Mouse (Mus musculus): ENCODE measurements around the gene Lmo2. TPM values are rescaled to one million over a fixed set of nuclear protein-coding genes. Genes with fewer than 3 reads are reported as not detected.

Lmo2 gene
- polyA plus RNA-seq (2016; fragmentation: Nextera tagmentation; extraction: Ambion mirVana) = 13.7 and 15.7 TPM in 2 replicates

GRCm38 (mm10) chr2:103957649-103958546 is at the start of gene Lmo2:
TSS of gene Lmo2 (plus strand) at chr2:103957986.
- no peak for DNase-seq (ENCODE audit: low spot score)
- Histone ChIP-seq H3K27ac (replicated peaks) (no peak within 1 kb of the TSS), H3K4me1 (no peaks in the 10 kb centered on the region), H3K9me3 (no peaks in the 10 kb centered on the region), H3K27me3 (replicated peaks; ENCODE audit: low read depth, poor library complexity, severe bottlenecking) (no peaks in the 10 kb centered on the region), H3K4me3 (no peak within 1 kb of the TSS), H3K36me3 (replicated peaks) (no peaks in the 10 kb centered on the region)
- 76% methylated on average over 10 of the region's 10 CpGs for WGBS

GRCm38 (mm10) chr2:103910601-103911000 is 47.2 kb upstream of the Lmo2 start:
- Histone ChIP-seq H3K27ac (replicated peaks) (no peak overlapping the region), H3K27me3 (replicated peaks; ENCODE audit: low read depth, poor library complexity, severe bottlenecking) (no peaks in the 10 kb centered on the region), H3K36me3 (replicated peaks) (no peaks in the 10 kb centered on the region), H3K4me3 (no peak overlapping the region), H3K9me3 (no peaks in the 10 kb centered on the region), H3K4me1 (peaks cover 15% of the 10 kb centered on the region)
- 89% methylated on average over 5 of the region's 5 CpGs for WGBS
- no peak for DNase-seq (ENCODE audit: low spot score)

- Histone ChIP-seq H3K27ac (replicated peaks) (no peak overlapping the region), H3K36me3 (replicated peaks) (no peaks in the 10 kb centered on the region), H3K4me1 (no peaks in the 10 kb centered on the region), H3K9me3 (no peaks in the 10 kb centered on the region), H3K27me3 (replicated peaks; ENCODE audit: low read depth, poor library complexity, severe bottlenecking) (no peaks in the 10 kb centered on the region), H3K4me3 (no peak overlapping the region)
- 90% methylated on average over 16 of the region's 16 CpGs for WGBS
- no peak for DNase-seq (ENCODE audit: low spot score)
These were observed 45.1 kb upstream of the Lmo2 start for GRCm38 (mm10) chr2:103912481-103913251.

- no peaks in the 10 kb centered on the region for H3K9me3 ChIP-seq
- no peak for DNase-seq (ENCODE audit: low spot score)
- H3K27me3 ChIP-seq (replicated peaks; ENCODE audit: low read depth, poor library complexity, severe bottlenecking) = no peaks in the 10 kb centered on the region
- H3K27ac ChIP-seq (replicated peaks) = no peak overlapping the region
- 81% methylated on average over 6 of the region's 6 CpGs for WGBS
- no peaks in the 10 kb centered on the region for H3K36me3 ChIP-seq (replicated peaks)
- no peaks in the 10 kb centered on the region for H3K4me1 ChIP-seq
- no peak overlapping the region for H3K4me3 ChIP-seq
These were observed 44.5 kb upstream of the Lmo2 start for GRCm38 (mm10) chr2:103913252-103913650.

- Histone ChIP-seq H3K4me1 (no peaks in the 10 kb centered on the region), H3K4me3 (no peak overlapping the region), H3K27ac (replicated peaks) (no peak overlapping the region), H3K9me3 (no peaks in the 10 kb centered on the region), H3K36me3 (replicated peaks) (no peaks in the 10 kb centered on the region), H3K27me3 (replicated peaks; ENCODE audit: low read depth, poor library complexity, severe bottlenecking) (no peaks in the 10 kb centered on the region)
- no peak for DNase-seq (ENCODE audit: low spot score)
- 89% methylated on average over 5 of the region's 5 CpGs for WGBS
These were observed 41.7 kb upstream of the Lmo2 start for GRCm38 (mm10) chr2:103916069-103916468.

GRCm38 (mm10) chr2:103917375-103917774 is 40.4 kb upstream of the Lmo2 start:
- no peak for DNase-seq (ENCODE audit: low spot score)
- Histone ChIP-seq H3K4me3 (no peak overlapping the region), H3K27ac (replicated peaks) (no peak overlapping the region), H3K4me1 (no peaks in the 10 kb centered on the region), H3K27me3 (replicated peaks; ENCODE audit: low read depth, poor library complexity, severe bottlenecking) (no peaks in the 10 kb centered on the region), H3K36me3 (replicated peaks) (no peaks in the 10 kb centered on the region), H3K9me3 (no peaks in the 10 kb centered on the region)
- WGBS = 85% methylated on average over 5 of the region's 5 CpGs

GRCm38 (mm10) chr2:103918375-103918774 is 39.4 kb upstream of the Lmo2 start:
- 86% methylated on average over 2 of the region's 2 CpGs for WGBS

GRCm38 (mm10) chr2:103919488-103919887 is 38.3 kb upstream of the Lmo2 start:
- Histone ChIP-seq H3K27ac (replicated peaks) (no peak overlapping the region), H3K4me1 (no peaks in the 10 kb centered on the region), H3K27me3 (replicated peaks; ENCODE audit: low read depth, poor library complexity, severe bottlenecking) (no peaks in the 10 kb centered on the region), H3K9me3 (no peaks in the 10 kb centered on the region), H3K4me3 (no peak overlapping the region), H3K36me3 (replicated peaks) (no peaks in the 10 kb centered on the region)
- 89% methylated on average over 6 of the region's 6 CpGs for WGBS
- DNase-seq (ENCODE audit: low spot score) = no peak

More at GRCm38 (mm10) chr2:103918375-103918774, 39.4 kb upstream of the Lmo2 start:
- no peaks in the 10 kb centered on the region for H3K36me3 ChIP-seq (replicated peaks)
- H3K4me1 ChIP-seq = no peaks in the 10 kb centered on the region
- DNase-seq (ENCODE audit: low spot score) = no peak
- no peak overlapping the region for H3K27ac ChIP-seq (replicated peaks)
- no peaks in the 10 kb centered on the region for H3K9me3 ChIP-seq
- no peaks in the 10 kb centered on the region for H3K27me3 ChIP-seq (replicated peaks; ENCODE audit: low read depth, poor library complexity, severe bottlenecking)
- H3K4me3 ChIP-seq = no peak overlapping the region

GRCm38 (mm10) chr2:103926586-103927113 is 31.1 kb upstream of the Lmo2 start:
- Histone ChIP-seq H3K27me3 (replicated peaks; ENCODE audit: low read depth, poor library complexity, severe bottlenecking) (no peaks in the 10 kb centered on the region), H3K9me3 (no peaks in the 10 kb centered on the region), H3K4me1 (peaks cover 13% of the 10 kb centered on the region), H3K4me3 (no peak overlapping the region), H3K27ac (replicated peaks) (no peak overlapping the region), H3K36me3 (replicated peaks) (no peaks in the 10 kb centered on the region)
- 90% methylated on average over 4 of the region's 4 CpGs for WGBS
- no peak for DNase-seq (ENCODE audit: low spot score)

GRCm38 (mm10) chr2:103927610-103928145 is 30.1 kb upstream of the Lmo2 start:
- Histone ChIP-seq H3K4me3 (no peak overlapping the region), H3K4me1 (peaks cover 16% of the 10 kb centered on the region), H3K27me3 (replicated peaks; ENCODE audit: low read depth, poor library complexity, severe bottlenecking) (no peaks in the 10 kb centered on the region), H3K9me3 (no peaks in the 10 kb centered on the region), H3K27ac (replicated peaks) (no peak overlapping the region), H3K36me3 (replicated peaks) (no peaks in the 10 kb centered on the region)
- DNase-seq (ENCODE audit: low spot score) = no peak
- WGBS = 22% methylated on average over 1 of the region's 1 CpGs

GRCm38 (mm10) chr2:103930306-103931019 is 27.3 kb upstream of the Lmo2 start:
- H3K9me3 ChIP-seq = no peaks in the 10 kb centered on the region
- H3K36me3 ChIP-seq (replicated peaks) = no peaks in the 10 kb centered on the region
- DNase-seq (ENCODE audit: low spot score) = no peak
- peaks cover 16% of the 10 kb centered on the region for H3K4me1 ChIP-seq
- H3K27me3 ChIP-seq (replicated peaks; ENCODE audit: low read depth, poor library complexity, severe bottlenecking) = no peaks in the 10 kb centered on the region
- WGBS = 73% methylated on average over 13 of the region's 13 CpGs
- no peak overlapping the region for H3K4me3 ChIP-seq
- H3K27ac ChIP-seq (replicated peaks) = no peak overlapping the region

- no peaks in the 10 kb centered on the region for H3K27me3 ChIP-seq (replicated peaks; ENCODE audit: low read depth, poor library complexity, severe bottlenecking)
- no peak for DNase-seq (ENCODE audit: low spot score)
- H3K9me3 ChIP-seq = no peaks in the 10 kb centered on the region
- no peak overlapping the region for H3K27ac ChIP-seq (replicated peaks)
- no peaks in the 10 kb centered on the region for H3K36me3 ChIP-seq (replicated peaks)
- WGBS = 81% methylated on average over 7 of the region's 7 CpGs
- H3K4me3 ChIP-seq = no peak overlapping the region
- H3K4me1 ChIP-seq = peaks cover 26% of the 10 kb centered on the region
These were observed 26.3 kb upstream of the Lmo2 start for GRCm38 (mm10) chr2:103931511-103931911.

Data from embryonic facial prominence, embryonic 10.5 days (tissue).